Mouse (Mus musculus) kidney, adult 2 months (tissue): Measurements from ENCODE around the gene Arhgef18. TPM values are rescaled to one million over a fixed set of nuclear protein-coding genes. Genes with fewer than 3 reads are reported as not detected.
A peak's percentile ranks its signal among the peaks of the same experiment; 100 is the strongest.

Experiments
- DNase-seq: peaks from one replicate; pipeline ENCODE4 v3.0.0; 2021
- H3K27ac ChIP-seq: fragments of 200-500 bp; 2 replicates; pipeline ENCODE4 v1.5.1; 2012; ENCODE audit warnings: low read depth, low read length, control low read depth, inconsistent platforms; ENCODE audit not compliant: insufficient read depth
- H3K27me3 ChIP-seq: fragments of 200-500 bp; replicated peaks from 2 replicates; pipeline ENCODE4 v1.6.1; 2012; ENCODE audit warnings: mild to moderate bottlenecking, moderate library complexity, low read length, inconsistent platforms; ENCODE audit not compliant: control insufficient read depth, insufficient read depth
- H3K36me3 ChIP-seq: fragments of 200-500 bp; 2 replicates; pipeline ENCODE4 v1.6.1; 2012; ENCODE audit warnings: mild to moderate bottlenecking, moderate library complexity, low read length, inconsistent platforms; ENCODE audit not compliant: control insufficient read depth, insufficient read depth
- H3K4me1 ChIP-seq: fragments of 200-500 bp; 2 replicates; pipeline ENCODE4 v1.6.1; 2011; ENCODE audit warnings: low read length; ENCODE audit not compliant: control insufficient read depth, insufficient read depth
- H3K4me3 ChIP-seq: fragments of 200-500 bp; 2 replicates; pipeline ENCODE4 v1.5.1; 2011; ENCODE audit warnings: mild to moderate bottlenecking, low read depth, low read length, control low read depth; ENCODE audit not compliant: insufficient read depth
- CTCF ChIP-seq: fragments of 200-500 bp; conservative IDR thresholded peaks from 2 replicates; pipeline ENCODE4 v1.5.1; 2011; ENCODE audit warnings: low read depth, mild to moderate bottlenecking, control low read depth, low read length, moderate library complexity, mixed read lengths; ENCODE audit not compliant: insufficient read depth, insufficient read length
- POLR2A ChIP-seq: fragments of 200-500 bp; IDR thresholded peaks from one replicate; pipeline ENCODE4 v1.6.1; 2011; ENCODE audit warnings: low read depth, low read length, control low read depth
- WGBS: fragments of 180-500 bp; shearing (Covaris S2); methylation state at CpG from one replicate; pipeline ENCODE4 v1.1.7; 2018; 5-methylcytosine and 5-hydroxymethylcytosine counted together
- polyA plus RNA-seq: library from polyadenylated mRNA; depleted of rRNA; stranded (reverse); fragments of >200 nt; gene quantifications from 2 replicates; pipeline ENCODE4 v1.2.3, GENCODE M21; 2012

Gene Arhgef18
- polyA plus RNA-seq, 1 experiment: 37.9 TPM

DNA sequence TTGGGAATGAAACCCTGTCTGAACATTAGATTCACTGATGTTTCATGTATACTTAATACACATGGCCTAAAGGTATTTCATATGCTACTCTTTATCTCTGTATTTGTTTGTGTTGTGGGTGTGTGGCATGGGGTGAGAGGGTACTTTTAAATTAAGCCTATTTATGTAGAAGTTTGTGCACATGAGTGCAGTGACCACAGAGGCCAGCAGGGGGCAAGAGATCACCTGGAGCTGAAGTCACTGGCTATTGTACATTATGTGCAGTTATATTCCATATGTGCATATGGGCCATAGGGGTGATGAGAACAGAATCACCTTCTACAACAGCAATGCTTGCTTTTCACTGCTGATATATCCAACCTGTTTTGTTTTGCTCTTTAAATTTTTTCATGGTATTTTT is 17.1 kb upstream of the Arhgef18 start:
- TF ChIP-seq CTCF (0 out of 2 replicates have a peak, but pooled peaks have one; percentile 29), POLR2A (no peak)
- Histone ChIP-seq H3K27me3 (no peaks in the 10 kb centered on the region), H3K4me1 (no peaks in the 10 kb centered on the region), H3K36me3 (no peaks in the 10 kb centered on the region), H3K4me3 (no peak overlapping the region), H3K27ac (no peak overlapping the region)
- no peak for DNase-seq

DNA sequence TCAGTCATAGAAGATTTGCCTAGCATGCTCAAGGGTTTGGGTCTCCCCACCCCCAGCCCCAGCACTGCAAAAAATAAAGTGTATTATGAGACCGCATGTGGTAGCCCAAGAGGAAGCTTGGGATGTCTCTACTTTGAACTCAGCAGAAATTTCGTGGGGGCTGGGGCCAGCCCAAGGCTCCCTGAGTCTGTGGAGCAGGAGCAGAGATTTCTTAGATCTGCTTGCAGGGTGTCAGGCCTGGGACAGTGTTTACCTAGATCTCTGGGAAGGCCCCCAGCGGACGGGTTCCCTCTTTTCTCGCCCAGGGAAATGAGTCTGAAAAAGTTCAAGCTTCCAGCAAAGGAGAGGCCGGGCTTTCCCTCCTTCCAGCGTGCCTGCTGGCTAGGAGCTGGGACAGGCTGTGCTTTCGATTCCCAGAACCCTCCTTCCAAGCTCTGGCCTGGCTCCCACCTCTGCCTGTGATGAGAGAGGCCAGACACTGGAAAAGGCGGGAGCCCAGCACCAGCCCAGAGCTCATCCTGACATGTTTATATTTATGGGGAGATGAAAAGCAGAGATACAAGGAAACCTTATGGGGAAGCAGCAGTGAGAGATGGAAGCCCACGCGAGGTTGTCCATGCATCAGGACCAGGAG is 16.0 kb upstream of the Arhgef18 start:
- H3K4me3 ChIP-seq: no peak overlapping the region
- TF ChIP-seq CTCF: no peak
- no peak for TF ChIP-seq POLR2A
- DNase-seq: no peak
- H3K27ac ChIP-seq: no peak overlapping the region
- H3K4me1 ChIP-seq: no peaks in the 10 kb centered on the region
- H3K36me3 ChIP-seq: no peaks in the 10 kb centered on the region
- WGBS: 57% methylated on average over 11 of the region's 11 CpGs
- H3K27me3 ChIP-seq: no peaks in the 10 kb centered on the region

DNA sequence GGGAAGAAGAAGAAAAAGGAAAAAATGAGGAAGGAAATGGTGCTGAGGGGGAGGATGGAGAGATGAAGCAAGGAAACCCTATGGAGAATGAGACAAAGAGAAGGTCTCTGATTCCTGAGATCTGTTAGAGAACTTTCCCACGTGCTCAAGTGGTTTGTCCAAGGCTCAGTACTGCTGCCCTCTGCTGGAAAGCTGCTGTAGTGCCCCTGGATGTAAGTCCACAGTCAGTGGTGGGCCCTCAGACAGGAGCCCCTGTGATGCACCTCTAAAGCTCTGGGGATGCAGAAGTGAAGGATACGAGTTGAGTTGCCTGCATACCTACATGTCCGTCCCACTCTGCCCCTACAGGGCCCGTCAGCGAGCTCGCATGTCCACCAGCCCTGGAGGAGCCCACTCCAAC is 5.5 kb upstream of the Arhgef18 start:
- WGBS: 50% methylated on average over 6 of the region's 6 CpGs
- no peaks in the 10 kb centered on the region for H3K27me3 ChIP-seq
- DNase-seq: peak; percentile 72
- H3K36me3 ChIP-seq: no peaks in the 10 kb centered on the region
- H3K4me3 ChIP-seq: no peak overlapping the region
- H3K27ac ChIP-seq: no peak overlapping the region
- peaks cover 3% of the 10 kb centered on the region; the same call in 1 of the 2 replicates for H3K4me1 ChIP-seq
- TF ChIP-seq CTCF (peak; percentile 90), POLR2A (no peak)

DNA sequence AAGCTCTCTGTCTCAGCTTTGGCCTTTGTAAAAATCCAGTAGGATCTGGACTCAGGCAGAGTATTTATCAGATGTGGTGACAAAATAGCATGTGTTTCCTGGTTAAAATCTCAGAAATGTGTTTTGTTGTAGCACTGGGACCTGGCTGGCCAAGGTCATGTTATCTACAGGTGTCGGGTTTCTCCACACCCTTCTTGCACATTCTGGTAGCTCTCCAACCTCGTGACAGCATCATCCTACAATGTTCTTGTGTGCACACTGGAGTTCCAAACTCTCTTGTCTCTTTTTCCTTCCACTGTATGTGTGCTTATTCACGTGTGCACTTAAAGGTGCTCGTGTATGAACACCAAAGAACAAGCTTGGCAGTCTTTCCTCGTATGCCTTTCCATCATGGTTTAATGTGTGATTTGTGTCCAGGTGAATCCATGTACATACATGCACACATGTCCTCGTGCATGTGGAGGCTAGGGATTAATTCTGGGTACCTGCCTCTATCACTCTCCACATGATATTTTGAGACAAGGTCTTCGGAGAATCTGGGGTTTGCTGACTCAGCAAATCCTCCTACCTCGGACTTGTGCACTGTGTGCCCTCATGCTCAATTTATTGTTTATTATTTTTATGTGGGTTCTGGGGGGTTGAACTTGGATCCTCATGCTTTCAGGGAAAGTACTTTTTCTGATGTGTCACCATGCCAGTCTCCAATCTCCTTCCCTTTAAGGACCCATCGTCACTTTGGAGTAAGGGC is 4.0 kb upstream of the Arhgef18 start:
- H3K4me3 ChIP-seq: no peak overlapping the region
- H3K4me1 ChIP-seq: peaks cover 8% of the 10 kb centered on the region
- no peaks in the 10 kb centered on the region for H3K27me3 ChIP-seq
- no peak for TF ChIP-seq CTCF
- no peak for TF ChIP-seq POLR2A
- no peaks in the 10 kb centered on the region for H3K36me3 ChIP-seq
- WGBS: 64% methylated on average over 9 of the region's 9 CpGs
- DNase-seq: no peak
- no peak overlapping the region for H3K27ac ChIP-seq

DNA sequence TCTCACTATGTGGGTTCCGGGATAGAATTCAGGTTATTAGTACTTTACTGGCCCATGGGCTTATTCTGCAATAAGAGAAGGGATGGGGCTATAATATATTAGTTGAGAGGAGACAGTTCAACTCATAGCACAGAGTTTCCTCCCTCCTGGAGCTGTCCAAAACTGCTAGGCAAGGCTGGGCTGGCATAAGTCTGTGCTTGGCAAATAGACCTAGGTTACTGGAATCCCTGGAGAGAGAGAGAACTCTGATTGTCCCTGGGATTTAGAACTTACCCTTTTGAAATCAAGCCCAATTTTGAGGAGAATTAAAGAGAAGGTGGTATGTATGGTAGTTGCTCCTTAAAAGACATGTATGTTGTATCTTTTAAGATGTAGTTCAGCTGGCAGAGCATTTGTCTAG is 3.3 kb upstream of the Arhgef18 start:
- TF ChIP-seq CTCF: no peak
- no peak for TF ChIP-seq POLR2A
- Histone ChIP-seq H3K27ac (no peak overlapping the region), H3K4me1 (peaks cover 13% of the 10 kb centered on the region), H3K4me3 (no peak overlapping the region), H3K27me3 (no peaks in the 10 kb centered on the region), H3K36me3 (no peaks in the 10 kb centered on the region)
- 100% methylated on average over 1 of the region's 1 CpGs for WGBS
- no peak for DNase-seq

DNA sequence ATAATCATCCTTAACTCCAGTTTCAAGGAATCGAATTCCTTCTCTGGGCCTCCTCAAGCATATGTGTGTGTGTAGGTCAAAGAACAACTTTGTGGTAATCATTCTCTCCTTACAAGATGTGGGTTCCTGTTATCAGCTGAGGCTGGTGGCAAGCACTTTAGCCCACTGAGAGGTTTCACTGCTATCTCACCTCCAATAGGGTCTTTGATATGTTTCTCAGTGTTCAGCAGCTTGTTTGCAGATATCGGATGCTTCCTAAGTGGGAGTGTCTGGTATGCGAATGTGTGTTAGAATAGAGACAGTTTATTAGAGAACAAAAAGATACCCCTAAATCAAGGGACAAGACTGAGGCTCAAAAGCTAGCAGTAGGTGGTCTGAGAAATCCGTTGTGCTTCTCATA is 513 bp upstream of the Arhgef18 start:
- peaks cover 18% of the 10 kb centered on the region for H3K4me1 ChIP-seq
- peak overlapping the region; percentile 85 for H3K27ac ChIP-seq
- H3K27me3 ChIP-seq: no peaks in the 10 kb centered on the region
- TF ChIP-seq CTCF: no peak
- TF ChIP-seq POLR2A: no peak
- H3K36me3 ChIP-seq: no peaks in the 10 kb centered on the region
- 29% methylated on average over 4 of the region's 4 CpGs for WGBS
- H3K4me3 ChIP-seq: peak overlapping the region; percentile 95
- no peak for DNase-seq

DNA sequence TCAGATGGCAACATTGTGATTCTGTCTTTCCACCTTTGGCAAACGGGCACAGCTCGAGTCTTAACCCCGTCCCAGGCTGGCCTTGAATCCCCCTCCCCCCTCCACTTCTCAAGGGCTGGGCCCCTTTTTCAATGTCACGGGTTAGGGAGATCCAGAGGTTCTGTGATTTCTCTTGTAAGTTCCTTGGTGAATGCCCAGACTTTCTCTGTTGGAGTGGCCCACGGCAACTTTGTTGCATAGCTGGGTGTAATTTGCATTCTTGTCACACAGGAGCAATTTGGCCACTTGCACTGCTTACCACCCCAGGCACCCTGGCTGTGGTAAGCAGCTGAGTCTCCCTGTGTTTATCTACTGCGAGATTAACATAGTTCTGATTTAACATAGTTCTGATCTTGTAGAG is 1.8 kb downstream of the Arhgef18 start:
- Histone ChIP-seq H3K27ac (peak overlapping the region; percentile 68), H3K27me3 (no peaks in the 10 kb centered on the region), H3K4me1 (peaks cover 21% of the 10 kb centered on the region), H3K4me3 (0 out of 2 replicates have a peak overlapping the region, but pooled peaks have one; percentile 25), H3K36me3 (no peaks in the 10 kb centered on the region)
- TF ChIP-seq POLR2A (no peak), CTCF (no peak)
- DNase-seq: peak; percentile 80
- 44% methylated on average over 6 of the region's 6 CpGs for WGBS
